Mouse (Mus musculus) intestine, embryonic 16.5 days (tissue): ENCODE measurements around the gene Stpg1. TPM values are rescaled to one million over a fixed set of nuclear protein-coding genes. Genes with fewer than 3 reads are reported as not detected.

Experiments
- ATAC-seq: fragments of 200-750 bp; cut with Nextera tagmentation; 2 replicates; pipeline ENCODE4 v1.8.0; 2017; ENCODE audit warnings: moderate TSS enrichment, moderate library complexity
- H3K27ac ChIP-seq: fragments of 300-500 bp; sonication (generic); 2 replicates; pipeline ENCODE4 v1.5.1; 2014; ENCODE audit warnings: mild to moderate bottlenecking, low read length
- H3K27me3 ChIP-seq: fragments of 300-500 bp; sonication (generic); replicated peaks from 2 replicates; pipeline ENCODE4 v1.6.1; 2014; ENCODE audit warnings: low read length, control low read depth, mixed read lengths; ENCODE audit not compliant: control insufficient read depth, insufficient read depth
- H3K36me3 ChIP-seq: fragments of 300-500 bp; sonication (generic); 2 replicates; pipeline ENCODE4 v1.6.1; 2014; ENCODE audit warnings: low read length, control low read depth; ENCODE audit not compliant: control insufficient read depth, insufficient read depth
- H3K4me1 ChIP-seq: fragments of 300-500 bp; sonication (generic); 2 replicates; pipeline ENCODE4 v1.6.1; 2014; ENCODE audit warnings: low read length, control low read depth, mixed read lengths; ENCODE audit not compliant: control insufficient read depth, insufficient read depth
- H3K4me2 ChIP-seq: fragments of 300-500 bp; sonication (generic); 2 replicates; pipeline ENCODE4 v1.6.1; 2014; ENCODE audit warnings: low read depth, low read length, control low read depth
- H3K4me3 ChIP-seq: fragments of 300-500 bp; sonication (generic); 2 replicates; pipeline ENCODE4 v1.5.1; 2014; ENCODE audit warnings: mild to moderate bottlenecking, low read length
- H3K9ac ChIP-seq: fragments of 300-500 bp; sonication (generic); 2 replicates; pipeline ENCODE4 v1.6.1; 2014; ENCODE audit warnings: low read depth, low read length
- H3K9me3 ChIP-seq: fragments of 300-500 bp; sonication (generic); 2 replicates; pipeline ENCODE4 v1.6.1; 2016; ENCODE audit warnings: low read length, control low read depth; ENCODE audit not compliant: control insufficient read depth
- WGBS: fragments of 180-500 bp; shearing (Covaris S2); extraction: QIAGEN DNeasy Blood & Tissue Kit; methylation state at CpG from one replicate; pipeline ENCODE4 v1.1.7; 2014; 5-methylcytosine and 5-hydroxymethylcytosine counted together
- polyA plus RNA-seq: library from polyadenylated mRNA; unstranded; fragments of >200 nt; fragmentation: Nextera tagmentation; extraction: Ambion mirVana; gene quantifications from 2 replicates; pipeline ENCODE4 v1.2.1, GENCODE M21; 2015

The Stpg1 gene
- polyA plus RNA-seq, 1 experiment from 2014 or later: 0.27 TPM

DNA sequence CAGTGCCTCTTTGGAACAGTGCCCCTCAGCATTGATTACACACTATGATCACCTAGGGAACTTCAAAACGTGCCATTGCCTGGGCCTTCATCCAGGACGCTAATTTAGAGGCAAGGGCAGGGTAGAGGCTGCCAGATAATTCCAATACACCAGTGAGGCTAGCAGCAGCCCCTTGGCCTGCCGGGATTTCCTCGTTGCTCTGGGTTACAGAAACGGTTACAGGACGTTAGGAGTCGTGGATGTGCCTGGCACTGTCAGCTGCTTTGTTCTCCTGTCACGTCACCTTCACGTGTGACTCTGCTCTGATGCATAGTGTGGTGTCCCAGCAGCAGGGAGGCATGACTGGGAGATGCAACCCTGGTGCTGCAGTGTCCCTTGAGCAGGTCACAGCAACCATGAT lies 45.5 kb downstream of the Stpg1 start:
- H3K9ac ChIP-seq: no peak overlapping the region
- no peaks in the 10 kb centered on the region for H3K27me3 ChIP-seq
- peaks cover 3% of the 10 kb centered on the region for H3K4me1 ChIP-seq
- 75% methylated on average over 9 of the region's 9 CpGs for WGBS
- no peak overlapping the region for H3K4me3 ChIP-seq
- H3K27ac ChIP-seq: no peak overlapping the region
- H3K36me3 ChIP-seq: no peaks in the 10 kb centered on the region
- H3K4me2 ChIP-seq: no peak overlapping the region
- no peaks in the 10 kb centered on the region for H3K9me3 ChIP-seq
- no peak for ATAC-seq

DNA sequence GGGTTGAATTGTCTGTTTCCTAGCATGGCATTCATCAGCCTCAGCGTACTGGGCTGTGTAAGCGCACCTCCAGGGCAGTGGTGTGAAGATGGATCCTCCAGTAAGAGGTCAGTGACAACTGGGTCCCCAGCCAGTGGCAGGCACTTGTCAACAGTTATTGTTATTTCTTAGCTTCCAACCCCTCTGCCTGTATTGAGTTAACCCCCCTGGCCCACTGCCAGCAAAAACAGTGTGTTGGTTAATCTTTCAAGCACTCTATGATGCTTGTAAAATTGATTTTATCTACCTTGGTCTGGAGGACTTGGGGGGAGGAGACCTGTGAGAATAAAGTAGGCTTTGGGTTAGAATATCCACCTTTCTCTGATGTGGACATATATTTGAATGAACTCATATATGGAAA lies 49.7 kb downstream of the Stpg1 start:
- no peak for ATAC-seq
- peaks cover 34% of the 10 kb centered on the region for H3K4me1 ChIP-seq

DNA sequence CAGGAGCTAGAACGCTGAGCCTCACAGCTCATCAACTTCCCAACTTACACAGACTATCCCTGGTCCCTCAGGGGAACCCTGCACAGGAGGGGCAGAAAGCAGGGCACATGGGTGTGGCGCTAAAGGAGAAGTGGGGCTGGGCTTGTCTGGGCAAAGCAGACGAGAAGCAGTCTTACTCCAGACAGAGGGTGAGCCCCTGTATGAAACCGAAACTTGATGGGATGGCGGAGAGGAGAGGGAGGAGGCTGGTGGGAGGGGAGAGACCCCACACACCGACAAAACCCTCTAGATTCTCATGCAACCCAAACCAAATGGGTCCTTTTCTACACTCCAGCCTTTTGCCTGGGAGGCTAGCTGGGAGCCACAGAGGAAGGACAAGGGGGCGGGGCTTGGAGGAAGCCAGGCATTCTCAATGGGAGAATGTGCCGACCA lies 50.5 kb downstream of the Stpg1 start:
- Histone ChIP-seq H3K4me3 (peak overlapping the region; percentile 36), H3K27me3 (no peaks in the 10 kb centered on the region), H3K9ac (peak overlapping the region; percentile 49), H3K4me1 (peaks cover 42% of the 10 kb centered on the region), H3K36me3 (no peaks in the 10 kb centered on the region), H3K4me2 (peak overlapping the region; percentile 55), H3K27ac (no peak overlapping the region), H3K9me3 (no peaks in the 10 kb centered on the region)
- peak; percentile 45 for ATAC-seq
- WGBS: 15% methylated on average over 8 of the region's 8 CpGs

More for the DNA sequence above, 49.7 kb downstream of the Stpg1 start:
- no peaks in the 10 kb centered on the region for H3K36me3 ChIP-seq
- WGBS: 81% methylated on average over 2 of the region's 2 CpGs
- H3K27me3 ChIP-seq: no peaks in the 10 kb centered on the region
- no peak overlapping the region for H3K4me3 ChIP-seq
- no peak overlapping the region for H3K27ac ChIP-seq
- H3K9ac ChIP-seq: no peak overlapping the region
- no peaks in the 10 kb centered on the region for H3K9me3 ChIP-seq
- H3K4me2 ChIP-seq: no peak overlapping the region

DNA sequence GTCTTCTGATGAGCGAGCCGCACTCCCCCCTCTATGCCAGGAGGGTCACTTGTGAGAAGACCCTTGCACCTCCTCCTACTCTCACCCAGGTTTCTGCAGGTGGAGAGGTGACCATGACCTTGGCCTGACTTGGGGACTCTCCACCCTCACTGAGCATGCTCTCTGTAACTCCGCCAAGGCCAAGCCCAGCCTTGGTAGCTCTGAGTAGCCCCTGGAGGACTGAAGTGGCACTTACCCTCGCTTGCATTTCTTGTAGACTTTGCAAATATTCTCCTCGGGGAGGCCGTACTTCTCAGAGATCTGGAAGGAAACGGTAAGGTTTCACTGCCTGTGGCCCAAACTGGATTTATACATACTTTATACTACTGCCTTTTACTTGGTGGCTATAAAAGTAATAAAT lies 51.4 kb downstream of the Stpg1 start:
- no peak overlapping the region for H3K4me2 ChIP-seq
- no peak overlapping the region for H3K4me3 ChIP-seq
- ATAC-seq: no peak
- no peak overlapping the region for H3K9ac ChIP-seq
- 83% methylated on average over 7 of the region's 7 CpGs for WGBS
- H3K4me1 ChIP-seq: peaks cover 42% of the 10 kb centered on the region
- no peaks in the 10 kb centered on the region for H3K9me3 ChIP-seq
- no peaks in the 10 kb centered on the region for H3K36me3 ChIP-seq
- H3K27me3 ChIP-seq: no peaks in the 10 kb centered on the region
- H3K27ac ChIP-seq: no peak overlapping the region

DNA sequence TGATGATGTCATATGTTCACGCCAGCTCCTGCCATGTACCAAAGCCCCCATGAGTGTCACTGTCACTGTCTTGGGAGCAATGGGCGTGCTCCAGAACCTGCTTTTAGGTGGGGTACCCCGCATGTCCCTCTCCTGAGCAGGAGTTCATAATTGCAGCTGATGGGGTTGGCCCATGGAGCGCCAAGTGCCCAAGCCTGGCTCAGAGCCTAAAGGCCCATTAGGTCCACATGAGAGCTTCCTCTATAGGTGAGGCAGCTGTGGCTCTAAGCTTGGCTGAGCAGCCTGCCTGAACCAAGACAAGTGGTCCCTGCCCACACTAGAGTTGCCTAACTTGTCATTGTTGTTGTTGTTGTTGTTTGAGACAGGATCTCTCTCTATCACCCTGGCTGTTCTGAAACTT lies 52.2 kb downstream of the Stpg1 start:
- Histone ChIP-seq H3K27me3 (no peaks in the 10 kb centered on the region), H3K9ac (no peak overlapping the region), H3K27ac (no peak overlapping the region), H3K4me1 (peaks cover 46% of the 10 kb centered on the region), H3K4me3 (no peak overlapping the region), H3K4me2 (no peak overlapping the region), H3K9me3 (no peaks in the 10 kb centered on the region), H3K36me3 (no peaks in the 10 kb centered on the region)
- no peak for ATAC-seq
- WGBS: 87% methylated on average over 4 of the region's 4 CpGs

DNA sequence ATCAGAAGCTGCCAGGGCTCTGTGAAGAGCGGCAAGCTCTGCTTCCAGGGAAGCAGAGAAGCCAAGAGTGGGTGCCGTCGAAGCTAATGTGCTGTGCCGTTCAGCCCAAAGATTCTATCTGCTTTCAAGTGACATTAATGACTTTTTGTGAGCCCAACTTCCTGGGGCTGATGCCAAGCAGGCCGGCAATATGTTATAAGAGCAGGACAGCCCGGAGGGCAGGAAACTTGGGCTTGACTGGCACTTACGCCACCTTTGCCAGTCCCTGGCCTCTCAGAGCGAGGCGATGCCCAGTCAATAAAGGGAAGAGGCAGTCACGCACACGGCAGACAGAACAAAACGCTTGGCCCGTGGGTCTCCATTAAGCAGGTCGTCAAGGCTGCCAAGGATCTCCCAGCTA lies 53.0 kb downstream of the Stpg1 start:
- no peak for ATAC-seq
- Histone ChIP-seq H3K4me3 (no peak overlapping the region), H3K36me3 (no peaks in the 10 kb centered on the region), H3K4me1 (peaks cover 46% of the 10 kb centered on the region), H3K9me3 (no peaks in the 10 kb centered on the region), H3K27me3 (no peaks in the 10 kb centered on the region), H3K27ac (no peak overlapping the region), H3K4me2 (no peak overlapping the region), H3K9ac (0 out of 2 replicates have a peak overlapping the region, but pooled peaks have one; percentile 5)
- WGBS: 46% methylated on average over 14 of the region's 14 CpGs

DNA sequence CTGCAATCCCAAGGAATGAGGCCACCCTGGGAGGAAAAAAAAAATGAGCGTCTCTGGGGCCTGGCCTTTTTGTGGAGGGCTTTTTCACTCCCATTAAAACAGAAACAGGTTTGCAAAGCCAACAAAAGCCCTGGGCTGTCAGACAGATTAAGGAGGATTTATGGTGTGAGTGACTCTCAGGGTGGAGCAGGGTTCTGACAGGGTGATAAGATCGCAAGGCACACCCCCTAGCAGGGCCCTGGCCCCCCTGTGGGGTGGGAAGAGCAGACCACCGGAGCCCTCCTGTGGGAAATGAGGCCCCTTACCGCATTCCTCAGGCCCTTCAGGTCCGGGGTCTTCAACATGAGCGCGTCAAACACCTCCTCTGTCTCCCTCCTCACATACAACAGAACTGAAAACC lies 53.5 kb downstream of the Stpg1 start:
- Histone ChIP-seq H3K27me3 (no peaks in the 10 kb centered on the region), H3K4me2 (no peak overlapping the region), H3K9ac (no peak overlapping the region), H3K4me3 (no peak overlapping the region), H3K4me1 (peaks cover 46% of the 10 kb centered on the region), H3K9me3 (no peaks in the 10 kb centered on the region), H3K36me3 (no peaks in the 10 kb centered on the region), H3K27ac (no peak overlapping the region)
- no peak for ATAC-seq
- WGBS: 26% methylated on average over 7 of the region's 7 CpGs

DNA sequence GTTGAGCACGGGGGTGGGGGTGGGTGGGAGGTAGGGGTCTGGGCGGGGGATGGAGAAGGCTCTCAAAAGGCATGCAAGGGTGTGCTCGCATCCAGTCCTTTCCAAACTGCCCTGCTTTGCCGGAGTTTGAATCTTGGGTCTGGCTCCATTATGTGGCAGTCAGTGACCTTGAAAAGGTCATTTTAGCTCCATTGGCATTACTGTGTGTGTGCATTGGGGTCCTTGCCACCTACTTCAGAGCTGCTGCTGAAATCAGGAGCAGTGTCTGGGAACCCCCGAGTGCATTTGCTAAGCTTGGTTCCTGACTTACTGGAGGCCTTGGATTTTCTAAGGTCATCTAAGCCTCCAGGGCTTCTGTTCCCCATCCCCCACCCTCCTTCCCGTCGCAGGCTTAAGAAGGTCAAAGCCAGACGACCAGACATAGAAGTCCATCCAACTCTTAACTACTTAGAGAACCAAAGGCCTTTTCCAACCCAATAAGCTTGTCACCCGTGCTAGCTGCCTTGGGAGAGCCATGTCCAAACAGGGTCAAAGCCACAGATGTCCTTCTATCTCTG lies 54.0 kb downstream of the Stpg1 start:
- no peaks in the 10 kb centered on the region for H3K36me3 ChIP-seq
- no peak overlapping the region for H3K4me3 ChIP-seq
- no peaks in the 10 kb centered on the region for H3K27me3 ChIP-seq
- no peak for ATAC-seq
- 42% methylated on average over 9 of the region's 9 CpGs for WGBS
- no peaks in the 10 kb centered on the region for H3K9me3 ChIP-seq
- H3K27ac ChIP-seq: no peak overlapping the region
- peaks cover 46% of the 10 kb centered on the region for H3K4me1 ChIP-seq
- H3K4me2 ChIP-seq: no peak overlapping the region
- H3K9ac ChIP-seq: no peak overlapping the region

DNA sequence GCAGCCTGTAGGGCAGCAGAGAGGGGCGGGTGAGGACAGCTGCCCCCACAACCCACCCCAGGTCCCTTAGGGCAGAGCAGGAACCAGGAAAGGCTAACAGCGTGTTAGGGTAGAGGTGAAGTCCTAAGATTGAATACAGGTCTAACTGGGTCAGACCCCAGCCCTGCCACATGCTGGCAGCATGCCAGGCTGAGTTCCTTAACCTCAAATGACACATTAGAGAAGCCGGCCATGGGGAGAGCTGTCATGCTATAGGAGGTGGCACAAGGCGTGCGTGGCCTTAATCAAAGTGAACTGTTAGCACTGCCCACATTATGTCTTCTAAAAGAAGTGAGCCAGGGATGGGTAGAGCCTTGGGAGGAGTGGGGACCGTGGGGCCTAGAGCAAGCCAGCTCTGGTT lies 54.7 kb downstream of the Stpg1 start:
- no peak for ATAC-seq
- H3K4me1 ChIP-seq: peaks cover 46% of the 10 kb centered on the region
- H3K9ac ChIP-seq: no peak overlapping the region
- no peak overlapping the region for H3K27ac ChIP-seq
- H3K27me3 ChIP-seq: no peaks in the 10 kb centered on the region
- H3K36me3 ChIP-seq: no peaks in the 10 kb centered on the region
- no peaks in the 10 kb centered on the region for H3K9me3 ChIP-seq
- no peak overlapping the region for H3K4me2 ChIP-seq
- H3K4me3 ChIP-seq: no peak overlapping the region
- 56% methylated on average over 6 of the region's 6 CpGs for WGBS

DNA sequence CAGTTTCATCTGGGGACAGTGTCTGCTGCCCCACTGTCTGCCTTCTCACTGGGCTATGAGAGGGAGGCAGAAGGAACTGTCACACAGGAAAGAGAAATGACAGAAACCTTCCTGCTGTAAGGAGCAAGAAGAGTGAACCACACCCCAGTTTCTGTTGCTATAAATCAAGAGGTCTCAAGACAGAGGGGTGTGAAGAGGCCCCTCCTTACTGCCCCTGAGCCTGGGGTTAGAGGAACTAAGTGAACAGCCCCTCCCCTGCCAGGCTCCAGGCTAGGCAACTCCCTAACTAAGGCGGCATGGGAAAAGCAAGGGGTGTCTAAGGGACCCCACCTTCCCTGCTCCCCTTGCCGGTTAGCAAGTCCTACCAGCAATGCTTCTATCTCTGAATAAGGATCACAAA lies 69.2 kb downstream of the Stpg1 start:
- peak; percentile 61 for ATAC-seq
- peaks cover 30% of the 10 kb centered on the region for H3K4me1 ChIP-seq
- 19% methylated on average over 2 of the region's 2 CpGs for WGBS
- no peaks in the 10 kb centered on the region for H3K27me3 ChIP-seq
- H3K9me3 ChIP-seq: no peaks in the 10 kb centered on the region
- no peak overlapping the region; the same call in 1 of the 2 replicates for H3K4me2 ChIP-seq
- H3K4me3 ChIP-seq: no peak overlapping the region
- peak overlapping the region; percentile 26 for H3K27ac ChIP-seq
- H3K36me3 ChIP-seq: no peaks in the 10 kb centered on the region
- H3K9ac ChIP-seq: peak overlapping the region; percentile 50
